Mouse (Mus musculus) ovary, adult 10 weeks (tissue): ENCODE data around the gene Nup54. TPM values are rescaled to one million over a fixed set of nuclear protein-coding genes. Genes with fewer than 3 reads are reported as not detected.

Experiments used
- polyA plus RNA-seq: library from polyadenylated mRNA; stranded (reverse); fragments of 350-450 nt; fragmentation: Illumina TruSeq; extraction: RNeasy Lipid Tissue Mini Kit (QIAGEN cat#74804); gene quantifications from one replicate; pipeline ENCODE4 v1.2.3, GENCODE M21; 2014

Nup54 gene
- polyA plus RNA-seq, result 91.7 TPM

DNA sequence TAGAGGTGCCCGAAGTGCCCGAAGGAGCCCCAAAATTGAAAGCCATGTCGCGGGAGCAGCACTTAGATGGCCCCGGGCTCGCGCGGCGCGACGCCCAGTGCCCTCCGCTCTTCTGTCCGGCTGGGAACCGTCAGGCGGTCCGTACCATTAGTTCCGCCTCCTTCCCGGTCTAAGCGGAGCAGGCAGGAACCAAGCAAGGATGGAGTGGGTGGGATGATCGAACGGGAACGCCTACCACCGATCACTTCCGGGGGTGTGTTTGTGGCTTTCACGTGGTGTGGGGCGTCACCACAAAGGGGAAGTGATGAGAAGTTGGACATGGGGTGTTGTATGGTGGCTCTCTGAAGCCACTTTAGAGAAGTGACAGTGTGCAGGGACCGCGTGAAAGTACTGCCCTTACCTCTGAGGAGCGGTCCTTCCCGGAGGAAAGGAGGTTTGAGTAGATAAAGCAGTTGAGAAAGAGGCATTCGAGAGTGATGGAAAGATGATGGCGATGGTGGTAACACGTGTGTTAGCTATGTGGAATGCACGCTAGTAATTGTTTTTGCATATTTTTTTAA lies at the start of gene Nup54:
Gene Nup54 (minus strand): TSS at position 195 of the 560 bp plus-strand sequence.

Other genes starting within 250 kb of the Nup54 start
- gene U90926, start 219.8 kb downstream of the Nup54 start, polyA plus RNA-seq, result not detected
- gene Ppef2, start 178.9 kb downstream of the Nup54 start, polyA plus RNA-seq, result 0.51 TPM
- gene Naaa, start 157.0 kb downstream of the Nup54 start, polyA plus RNA-seq, result 15.6 TPM
- 25.8 TPM for gene Sdad1, start 124.7 kb downstream of the Nup54 start, polyA plus RNA-seq
- gene Cxcl9, start 107.1 kb downstream of the Nup54 start, polyA plus RNA-seq, result 5.1 TPM
- gene Art3, start 103.4 kb downstream of the Nup54 start, polyA plus RNA-seq, result 18.2 TPM
- 4.5 TPM for gene Cxcl10, start 86.3 kb downstream of the Nup54 start, polyA plus RNA-seq
- gene Scarb2, start 71.6 kb upstream of the Nup54 start, polyA plus RNA-seq, result 178 TPM
- gene Fam47e, start 119.8 kb upstream of the Nup54 start, polyA plus RNA-seq, result 8.2 TPM
- 23.3 TPM for gene Stbd1, start 167.8 kb upstream of the Nup54 start, polyA plus RNA-seq
- gene Ccdc158, start 240.1 kb upstream of the Nup54 start, polyA plus RNA-seq, result 15.4 TPM
- gene Shroom3, start 248.2 kb upstream of the Nup54 start, polyA plus RNA-seq, result 3.2 TPM